Mouse (Mus musculus) hindbrain, postnatal 0 days (tissue): ENCODE measurements around the gene Fibin. TPM values are rescaled to one million over a fixed set of nuclear protein-coding genes. Genes with fewer than 3 reads are reported as not detected.

Experiments
- ATAC-seq: fragments of 200-750 bp; cut with Nextera tagmentation; 2 replicates; pipeline ENCODE4 v1.8.0; 2017; ENCODE audit warnings: mild to moderate bottlenecking, moderate TSS enrichment, moderate library complexity
- DNase-seq: peaks from one replicate; pipeline ENCODE4 v3.0.0-alpha.2; 2015; ENCODE audit warnings: low spot score
- H3K27ac ChIP-seq: fragments of 300-500 bp; sonication (generic); 2 replicates; pipeline ENCODE4 v1.5.1; 2014; ENCODE audit warnings: mild to moderate bottlenecking
- H3K27me3 ChIP-seq: fragments of 300-500 bp; sonication (generic); 2 replicates; pipeline ENCODE4 v1.6.1; 2014; ENCODE audit warnings: low read length, mixed read lengths; ENCODE audit not compliant: insufficient read depth
- H3K36me3 ChIP-seq: fragments of 300-500 bp; sonication (generic); 2 replicates; pipeline ENCODE4 v1.6.1; 2014; ENCODE audit warnings: low read length, mixed read lengths; ENCODE audit not compliant: insufficient read depth
- H3K4me1 ChIP-seq: fragments of 300-500 bp; sonication (generic); 2 replicates; pipeline ENCODE4 v1.6.1; 2014; ENCODE audit warnings: antibody characterized with exemption, low read length, mixed read lengths; ENCODE audit not compliant: insufficient read depth
- H3K4me2 ChIP-seq: fragments of 300-500 bp; sonication (generic); 2 replicates; pipeline ENCODE4 v1.6.1; 2014; ENCODE audit warnings: low read depth, mild to moderate bottlenecking, low read length, moderate library complexity, mixed read lengths
- H3K4me3 ChIP-seq: fragments of 300-500 bp; sonication (generic); 2 replicates; pipeline ENCODE4 v1.5.1; 2014; ENCODE audit warnings: low read length
- H3K9ac ChIP-seq: fragments of 300-500 bp; sonication (generic); replicated peaks from 2 replicates; pipeline ENCODE4 v1.6.1; 2014; ENCODE audit warnings: mild to moderate bottlenecking, low read length, moderate library complexity, mixed read lengths
- H3K9me3 ChIP-seq: fragments of 300-500 bp; sonication (generic); 2 replicates; pipeline ENCODE4 v1.6.1; 2016; ENCODE audit warnings: low read length, mixed read lengths
- CTCF ChIP-seq: IDR thresholded peaks from 2 replicates; pipeline ENCODE4 v1.5.1; 2016; ENCODE audit warnings: antibody characterized with exemption, control low read depth, low read depth
- WGBS: fragments of 180-500 bp; shearing (Covaris S2); extraction: QIAGEN DNeasy Blood & Tissue Kit; methylation state at CpG from one replicate; pipeline ENCODE4 v1.1.7; 2014; 5-methylcytosine and 5-hydroxymethylcytosine counted together
- polyA plus RNA-seq: library from polyadenylated mRNA; unstranded; fragments of >200 nt; fragmentation: Nextera tagmentation; extraction: Ambion mirVana; gene quantifications from 2 replicates; pipeline ENCODE4 v1.2.1, GENCODE M21; 2015
- total RNA-seq: library from RNA; depleted of rRNA; stranded (reverse); fragments of >200 nt; gene quantifications from 2 replicates; pipeline ENCODE4 v1.2.3, GENCODE M21; 2014

The Fibin gene
- total and polyA plus RNA-seq, 2 experiments from 2014 or later: 9.6 to 11.7 TPM

GRCm38 (mm10) chr2:110351843-110352251 lies 11.1 kb downstream of the Fibin start:
- Histone ChIP-seq H3K4me1 (no peaks in the 10 kb centered on the region), H3K9me3 (no peaks in the 10 kb centered on the region), H3K9ac (no peak overlapping the region), H3K36me3 (no peaks in the 10 kb centered on the region), H3K4me2 (no peak overlapping the region), H3K27ac (no peak overlapping the region), H3K4me3 (no peak overlapping the region), H3K27me3 (no peaks in the 10 kb centered on the region)
- peak; percentile 66; the same call in 1 of the 2 replicates for ATAC-seq
- 23% methylated on average over 5 of the region's 5 CpGs for WGBS
- DNase-seq: peak; percentile 42
- TF ChIP-seq CTCF: no peak

GRCm38 (mm10) chr2:110351406-110351805 lies 11.6 kb downstream of the Fibin start:
- DNase-seq: no peak
- Histone ChIP-seq H3K4me3 (no peak overlapping the region), H3K9ac (no peak overlapping the region), H3K4me2 (no peak overlapping the region), H3K4me1 (no peaks in the 10 kb centered on the region), H3K27ac (no peak overlapping the region), H3K27me3 (no peaks in the 10 kb centered on the region), H3K36me3 (no peaks in the 10 kb centered on the region), H3K9me3 (no peaks in the 10 kb centered on the region)
- no peak for ATAC-seq
- WGBS: 55% methylated on average over 1 of the region's 1 CpGs
- no peak for TF ChIP-seq CTCF

DNA sequence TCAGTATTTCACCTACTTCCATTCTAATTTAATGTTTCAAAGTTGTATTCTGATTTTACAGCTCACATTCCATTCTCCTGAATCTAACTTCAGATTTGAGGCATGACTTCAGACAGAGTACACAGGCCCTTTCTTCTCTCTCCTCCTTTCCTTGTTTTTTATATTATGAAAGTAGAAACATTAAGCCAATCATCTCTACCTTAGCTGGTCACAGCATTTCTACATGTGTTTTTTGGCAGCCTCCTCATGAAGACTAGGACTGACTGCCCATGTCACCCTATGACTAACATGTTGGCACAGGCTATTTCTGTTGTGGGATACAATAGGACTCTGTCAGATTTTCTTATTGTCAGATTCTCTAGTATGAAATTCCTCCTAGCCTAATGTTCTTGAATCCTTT lies 34.0 kb downstream of the Fibin start:
- Histone ChIP-seq H3K36me3 (no peaks in the 10 kb centered on the region), H3K4me3 (no peak overlapping the region), H3K9ac (no peak overlapping the region), H3K27ac (no peak overlapping the region), H3K9me3 (no peaks in the 10 kb centered on the region), H3K4me1 (no peaks in the 10 kb centered on the region), H3K27me3 (no peaks in the 10 kb centered on the region), H3K4me2 (no peak overlapping the region)
- ATAC-seq (no peak), DNase-seq (no peak)
- no peak for TF ChIP-seq CTCF

DNA sequence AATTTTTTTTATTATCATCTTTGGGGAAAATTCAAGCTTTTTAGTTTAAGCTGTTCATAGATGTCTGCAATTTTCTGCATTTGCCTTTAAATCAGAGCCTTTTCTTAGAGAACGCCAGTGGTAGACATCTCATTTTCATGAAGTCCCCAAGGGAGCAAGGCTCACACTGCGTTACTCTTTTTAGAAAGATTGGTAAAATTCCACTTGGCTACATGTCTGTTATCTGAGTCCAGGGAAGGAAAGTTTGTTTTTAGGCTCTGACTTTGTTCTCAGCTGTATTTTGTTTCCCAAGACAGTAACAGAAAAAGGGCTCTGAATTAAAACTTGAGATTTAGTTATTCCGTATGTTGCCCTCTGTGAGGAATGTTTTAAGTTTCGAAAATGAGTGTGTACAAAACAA lies 43.0 kb downstream of the Fibin start:
- 69% methylated on average over 4 of the region's 4 CpGs for WGBS

GRCm38 (mm10) chr2:110319266-110319665 lies 43.7 kb downstream of the Fibin start:
- Histone ChIP-seq H3K27me3 (no peaks in the 10 kb centered on the region), H3K9me3 (no peaks in the 10 kb centered on the region), H3K9ac (no peak overlapping the region), H3K36me3 (no peaks in the 10 kb centered on the region), H3K27ac (no peak overlapping the region), H3K4me3 (no peak overlapping the region), H3K4me1 (no peaks in the 10 kb centered on the region), H3K4me2 (no peak overlapping the region)
- WGBS: 89% methylated on average over 1 of the region's 1 CpGs
- DNase-seq: no peak
- TF ChIP-seq CTCF: no peak
- no peak for ATAC-seq

More for the DNA sequence above, 43.0 kb downstream of the Fibin start:
- Histone ChIP-seq H3K9ac (no peak overlapping the region), H3K27me3 (no peaks in the 10 kb centered on the region), H3K4me2 (no peak overlapping the region), H3K36me3 (no peaks in the 10 kb centered on the region), H3K9me3 (no peaks in the 10 kb centered on the region), H3K4me1 (no peaks in the 10 kb centered on the region), H3K4me3 (no peak overlapping the region), H3K27ac (no peak overlapping the region)
- TF ChIP-seq CTCF: no peak
- ATAC-seq (no peak), DNase-seq (no peak)

DNA sequence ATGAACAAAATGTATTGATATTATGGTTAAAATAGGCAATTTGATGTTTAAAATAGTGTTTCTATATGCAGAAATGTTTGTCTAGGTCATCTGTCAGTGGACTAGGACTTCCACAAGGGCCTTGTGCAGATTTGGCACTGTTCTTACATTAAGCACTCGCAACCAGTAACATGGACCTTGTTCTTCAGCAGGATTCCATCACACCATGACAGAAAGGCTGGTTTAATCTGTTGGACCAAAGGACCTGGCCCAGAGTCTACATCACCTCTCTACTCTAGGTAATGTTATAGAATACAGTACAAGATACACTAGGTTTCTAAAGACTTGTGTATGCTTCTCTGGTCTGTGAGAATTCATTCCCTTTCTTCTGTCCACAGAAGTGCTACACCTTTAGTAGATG lies 44.3 kb downstream of the Fibin start:
- no peak for DNase-seq
- H3K36me3 ChIP-seq: no peaks in the 10 kb centered on the region
- no peaks in the 10 kb centered on the region for H3K9me3 ChIP-seq
- H3K4me2 ChIP-seq: no peak overlapping the region
- H3K4me3 ChIP-seq: no peak overlapping the region
- ATAC-seq: no peak
- no peaks in the 10 kb centered on the region for H3K27me3 ChIP-seq
- no peak overlapping the region for H3K9ac ChIP-seq
- no peak for TF ChIP-seq CTCF
- H3K27ac ChIP-seq: no peak overlapping the region
- H3K4me1 ChIP-seq: no peaks in the 10 kb centered on the region
- WGBS: 92% methylated on average over 1 of the region's 1 CpGs

GRCm38 (mm10) chr2:110316116-110316883 lies 46.7 kb downstream of the Fibin start:
- ATAC-seq (no peak), DNase-seq (no peak)
- 15% methylated on average over 3 of the region's 3 CpGs for WGBS
- Histone ChIP-seq H3K9me3 (no peaks in the 10 kb centered on the region), H3K4me2 (no peak overlapping the region), H3K4me1 (no peaks in the 10 kb centered on the region), H3K27me3 (no peaks in the 10 kb centered on the region), H3K27ac (no peak overlapping the region), H3K9ac (no peak overlapping the region), H3K36me3 (no peaks in the 10 kb centered on the region), H3K4me3 (no peak overlapping the region)
- no peak for TF ChIP-seq CTCF
